Mouse (Mus musculus) intestine, postnatal 0 days (tissue): ENCODE measurements around the gene Tlnrd1. TPM values are rescaled to one million over a fixed set of nuclear protein-coding genes. Genes with fewer than 3 reads are reported as not detected.

ENCODE experiments used
- ATAC-seq: fragments of 200-750 bp; cut with Nextera tagmentation; 2 replicates; pipeline ENCODE4 v1.8.0; 2017; ENCODE audit warnings: mild to moderate bottlenecking, moderate TSS enrichment, moderate library complexity
- H3K27ac ChIP-seq: fragments of 300-500 bp; sonication (generic); 2 replicates; pipeline ENCODE4 v1.5.1; 2014; ENCODE audit warnings: mild to moderate bottlenecking, low read depth, low read length, moderate library complexity
- H3K27me3 ChIP-seq: fragments of 300-500 bp; sonication (generic); replicated peaks from 2 replicates; pipeline ENCODE4 v1.6.1; 2014; ENCODE audit warnings: low read length, mixed read lengths; ENCODE audit not compliant: control insufficient read depth, insufficient read depth
- H3K36me3 ChIP-seq: fragments of 300-500 bp; sonication (generic); 2 replicates; pipeline ENCODE4 v1.6.1; 2014; ENCODE audit warnings: mild to moderate bottlenecking, moderate library complexity; ENCODE audit not compliant: control insufficient read depth, insufficient read depth
- H3K4me1 ChIP-seq: fragments of 300-500 bp; sonication (generic); replicated peaks from 2 replicates; pipeline ENCODE4 v1.6.1; 2014; ENCODE audit warnings: antibody characterized with exemption, low read length, mixed read lengths; ENCODE audit not compliant: control insufficient read depth, insufficient read depth
- H3K4me2 ChIP-seq: fragments of 300-500 bp; sonication (generic); replicated peaks from 2 replicates; pipeline ENCODE4 v1.6.1; 2014; ENCODE audit warnings: low read depth, mild to moderate bottlenecking, moderate library complexity
- H3K4me3 ChIP-seq: fragments of 300-500 bp; sonication (generic); 2 replicates; pipeline ENCODE4 v1.5.1; 2014; ENCODE audit warnings: low read depth, low read length
- H3K9ac ChIP-seq: fragments of 300-500 bp; sonication (generic); 2 replicates; pipeline ENCODE4 v1.6.1; 2014; ENCODE audit warnings: mild to moderate bottlenecking, low read depth, low read length
- H3K9me3 ChIP-seq: fragments of 300-500 bp; sonication (generic); 2 replicates; pipeline ENCODE4 v1.6.1; 2016; ENCODE audit warnings: mixed run types; ENCODE audit not compliant: control insufficient read depth
- CTCF ChIP-seq: sonication (generic); IDR thresholded peaks from 2 replicates; pipeline ENCODE4 v1.5.1; 2016; ENCODE audit warnings: low read depth, mild to moderate bottlenecking, control low read depth, antibody characterized with exemption, moderate library complexity
- WGBS: fragments of 180-500 bp; shearing (Covaris S2); extraction: QIAGEN DNeasy Blood & Tissue Kit; methylation state at CpG from one replicate; pipeline ENCODE4 v1.1.7; 2014; 5-methylcytosine and 5-hydroxymethylcytosine counted together
- polyA plus RNA-seq: library from polyadenylated mRNA; unstranded; fragments of >200 nt; fragmentation: Nextera tagmentation; extraction: Ambion mirVana; gene quantifications from 2 replicates; pipeline ENCODE4 v1.2.1, GENCODE M21; 2015

Tlnrd1 gene
- polyA plus RNA-seq, 1 experiment from 2014 or later: 11.8 TPM

DNA sequence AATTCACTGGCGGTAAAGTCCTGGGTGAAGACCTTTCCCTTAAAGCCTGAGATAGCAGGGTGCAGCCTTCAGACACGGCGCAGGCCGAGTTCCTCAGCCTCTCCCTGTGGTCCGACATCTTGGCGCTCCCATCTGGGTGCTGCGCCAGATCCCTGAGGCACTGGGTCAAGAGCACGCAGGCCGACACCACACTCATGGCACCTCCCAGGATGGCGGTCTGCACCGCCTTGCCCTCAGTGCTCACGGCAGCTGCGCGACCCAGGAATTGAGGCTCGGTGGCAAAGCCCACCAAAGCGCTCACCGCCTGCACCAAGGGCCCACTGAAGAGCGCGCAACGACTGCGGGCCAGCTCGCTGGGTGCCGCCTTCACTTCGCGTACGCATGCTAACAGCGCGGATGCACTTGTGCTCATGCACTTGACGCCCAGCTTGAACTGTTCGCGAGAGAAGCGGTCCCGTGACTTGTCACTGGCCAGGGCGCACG lies 1.9 kb downstream of the Tlnrd1 start:
- peak overlapping the region; percentile 94; the same call in 1 of the 2 replicates for H3K9ac ChIP-seq
- H3K27me3 ChIP-seq: no peaks in the 10 kb centered on the region
- WGBS: 79% methylated on average over 35 of the region's 35 CpGs
- peak overlapping the region; percentile 99; the same call in 1 of the 2 replicates for H3K27ac ChIP-seq
- no peaks in the 10 kb centered on the region for H3K9me3 ChIP-seq
- H3K4me1 ChIP-seq: peaks cover 24% of the 10 kb centered on the region
- TF ChIP-seq CTCF: no peak
- no peak for ATAC-seq
- peak overlapping the region; percentile 95 for H3K4me2 ChIP-seq
- peaks cover 8% of the 10 kb centered on the region; the same call in 1 of the 2 replicates for H3K36me3 ChIP-seq
- H3K4me3 ChIP-seq: peak overlapping the region; percentile 75

- peak overlapping the region; percentile 25 for H3K4me2 ChIP-seq
- peaks cover 8% of the 10 kb centered on the region; the same call in 1 of the 2 replicates for H3K36me3 ChIP-seq
- H3K27me3 ChIP-seq: no peaks in the 10 kb centered on the region
- 18% methylated on average over 5 of the region's 5 CpGs for WGBS
- no peak for TF ChIP-seq CTCF
- H3K4me1 ChIP-seq: peaks cover 22% of the 10 kb centered on the region
- no peak overlapping the region for H3K4me3 ChIP-seq
- no peak overlapping the region; the same call in 1 of the 2 replicates for H3K27ac ChIP-seq
- no peak for ATAC-seq
- H3K9me3 ChIP-seq: no peaks in the 10 kb centered on the region
- no peak overlapping the region for H3K9ac ChIP-seq
These were observed 5.2 kb downstream of the Tlnrd1 start for GRCm38 (mm10) chr7:83878676-83879448.

DNA sequence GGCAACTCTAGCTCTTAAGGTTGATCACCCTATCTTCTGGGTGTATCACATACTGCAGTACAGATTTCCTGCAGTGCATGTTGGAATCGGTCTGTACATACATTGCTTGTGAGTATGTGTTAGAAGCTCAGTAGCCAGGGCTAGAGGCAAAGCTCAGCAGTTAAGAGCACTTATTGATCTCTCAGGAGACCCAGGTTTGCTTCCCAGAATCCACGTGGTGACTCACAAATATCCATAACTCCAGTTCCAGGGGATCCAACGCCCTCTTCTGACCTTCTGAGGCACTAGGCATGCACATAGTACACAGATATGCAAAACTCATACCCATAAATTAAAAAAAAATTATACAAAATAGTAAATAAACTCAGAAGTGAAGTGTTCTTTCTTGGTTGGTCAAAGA lies 7.0 kb downstream of the Tlnrd1 start:
- Histone ChIP-seq H3K9me3 (no peaks in the 10 kb centered on the region), H3K9ac (no peak overlapping the region), H3K4me2 (no peak overlapping the region), H3K36me3 (peaks cover 5% of the 10 kb centered on the region; the same call in 1 of the 2 replicates), H3K4me1 (peaks cover 16% of the 10 kb centered on the region), H3K4me3 (no peak overlapping the region), H3K27ac (peak overlapping the region; percentile 47; the same call in 1 of the 2 replicates), H3K27me3 (no peaks in the 10 kb centered on the region)
- WGBS: 53% methylated on average over 3 of the region's 3 CpGs
- ATAC-seq: peak; percentile 33
- TF ChIP-seq CTCF: peak; percentile 44

DNA sequence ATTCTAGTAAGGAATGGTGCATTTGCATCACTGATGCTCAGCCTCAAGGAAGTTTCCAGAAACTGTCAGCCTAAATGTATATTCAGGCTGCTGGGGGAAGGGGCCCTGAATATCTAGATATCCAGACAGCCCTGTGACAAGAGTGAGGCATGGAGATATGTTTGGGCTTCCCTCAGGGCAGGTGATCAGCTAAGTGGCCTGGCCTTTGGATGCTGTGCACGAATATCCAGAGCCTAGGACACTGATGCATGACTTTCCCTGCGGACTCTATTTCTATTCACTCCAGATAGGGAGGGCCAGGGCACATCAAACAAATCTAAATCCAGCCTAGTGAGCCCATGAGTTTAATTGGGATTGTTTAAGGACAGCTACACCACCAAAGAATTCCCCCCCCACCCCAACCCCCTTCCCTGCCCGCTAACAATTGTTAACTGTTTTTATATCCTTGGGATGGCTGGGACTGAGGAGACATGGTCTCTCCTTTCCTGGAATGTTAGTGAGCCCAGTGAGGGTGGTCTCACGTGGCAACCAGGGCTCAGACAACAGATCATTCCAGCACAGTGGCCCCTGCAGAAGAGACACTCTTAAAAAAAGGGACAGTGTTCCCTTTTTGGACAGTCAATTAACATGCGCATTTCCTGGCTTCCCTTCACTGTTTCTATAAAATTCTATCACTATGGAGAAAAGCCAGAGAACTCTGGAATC lies 14.1 kb downstream of the Tlnrd1 start:
- no peak for ATAC-seq
- WGBS: 60% methylated on average over 5 of the region's 5 CpGs

GRCm38 (mm10) chr7:83868200-83868599 lies 15.9 kb downstream of the Tlnrd1 start:
- 87% methylated on average over 3 of the region's 3 CpGs for WGBS
- ATAC-seq: no peak
- H3K4me3 ChIP-seq: no peak overlapping the region

More for the DNA sequence above, 14.1 kb downstream of the Tlnrd1 start:
- Histone ChIP-seq H3K4me3 (no peak overlapping the region), H3K4me2 (no peak overlapping the region), H3K9me3 (no peaks in the 10 kb centered on the region), H3K36me3 (no peaks in the 10 kb centered on the region), H3K9ac (no peak overlapping the region), H3K4me1 (no peaks in the 10 kb centered on the region), H3K27ac (no peak overlapping the region), H3K27me3 (no peaks in the 10 kb centered on the region)
- no peak for TF ChIP-seq CTCF

GRCm38 (mm10) chr7:83863554-83863953 lies 20.6 kb downstream of the Tlnrd1 start:
- WGBS: 53% methylated on average over 2 of the region's 2 CpGs
- Histone ChIP-seq H3K27me3 (no peaks in the 10 kb centered on the region), H3K4me1 (peaks cover 5% of the 10 kb centered on the region; the same call in 1 of the 2 replicates), H3K4me3 (no peak overlapping the region), H3K9me3 (no peaks in the 10 kb centered on the region), H3K27ac (no peak overlapping the region), H3K36me3 (no peaks in the 10 kb centered on the region), H3K9ac (no peak overlapping the region), H3K4me2 (no peak overlapping the region)
- TF ChIP-seq CTCF: no peak
- ATAC-seq: no peak

More at GRCm38 (mm10) chr7:83868200-83868599, 15.9 kb downstream of the Tlnrd1 start:
- H3K9me3 ChIP-seq: no peaks in the 10 kb centered on the region
- no peak overlapping the region for H3K9ac ChIP-seq
- H3K27ac ChIP-seq: no peak overlapping the region
- TF ChIP-seq CTCF: no peak
- H3K27me3 ChIP-seq: no peaks in the 10 kb centered on the region
- no peaks in the 10 kb centered on the region for H3K36me3 ChIP-seq
- no peaks in the 10 kb centered on the region for H3K4me1 ChIP-seq
- H3K4me2 ChIP-seq: no peak overlapping the region
